Mouse (Mus musculus) ZHBTc4 (cell line): ENCODE data around the gene Tmem170b.

Experiments
- DNase-seq: peaks from one replicate; pipeline ENCODE4 v3.0.0-alpha.2; 2011; ENCODE audit warnings: low read depth, low spot score

The Tmem170b gene

GRCm38 (mm10) chr13:41614539-41614938 is 8.8 kb downstream of the Tmem170b start:
- DNase-seq, result no peak

GRCm38 (mm10) chr13:41614982-41615381 is 9.3 kb downstream of the Tmem170b start:
- no peak for DNase-seq

GRCm38 (mm10) chr13:41619470-41619869 is 13.8 kb downstream of the Tmem170b start:
- DNase-seq, result no peak

GRCm38 (mm10) chr13:41620132-41620531 is 14.4 kb downstream of the Tmem170b start:
- no peak for DNase-seq

- no peak for DNase-seq
Measured at GRCm38 (mm10) chr13:41624123-41624522, 18.4 kb downstream of the Tmem170b start.

GRCm38 (mm10) chr13:41625248-41625647 is 19.5 kb downstream of the Tmem170b start:
- no peak for DNase-seq

GRCm38 (mm10) chr13:41627277-41627916 is 21.7 kb downstream of the Tmem170b start:
- no peak for DNase-seq

GRCm38 (mm10) chr13:41634401-41634818 is 28.7 kb downstream of the Tmem170b start:
- DNase-seq, result peak; percentile 81

- DNase-seq, result no peak
Measured at GRCm38 (mm10) chr13:41638083-41638482, 32.4 kb downstream of the Tmem170b start.

- DNase-seq, result peak; percentile 63
Measured at GRCm38 (mm10) chr13:41642851-41643250, 37.1 kb downstream of the Tmem170b start.

- no peak for DNase-seq
Measured at GRCm38 (mm10) chr13:41643798-41644197, 38.1 kb downstream of the Tmem170b start.

- no peak for DNase-seq
Measured at GRCm38 (mm10) chr13:41644591-41645482, 39.1 kb downstream of the Tmem170b start.

- no peak for DNase-seq
Measured at GRCm38 (mm10) chr13:41645483-41645859, 39.8 kb downstream of the Tmem170b start.

- no peak for DNase-seq
Measured at GRCm38 (mm10) chr13:41647976-41648375, 42.3 kb downstream of the Tmem170b start.

- peak; percentile 37 for DNase-seq
Measured at GRCm38 (mm10) chr13:41650665-41651064, 45.0 kb downstream of the Tmem170b start.

- DNase-seq, result no peak
Measured at GRCm38 (mm10) chr13:41653791-41654190, 48.1 kb downstream of the Tmem170b start.

GRCm38 (mm10) chr13:41655576-41656090 is 49.9 kb downstream of the Tmem170b start:
- DNase-seq, result no peak

- DNase-seq, result no peak
Measured at GRCm38 (mm10) chr13:41660052-41660793, 54.5 kb downstream of the Tmem170b start.

- no peak for DNase-seq
Measured at GRCm38 (mm10) chr13:41661116-41661515, 55.4 kb downstream of the Tmem170b start.

GRCm38 (mm10) chr13:41662401-41663070 is 56.8 kb downstream of the Tmem170b start:
- DNase-seq, result peak; percentile 56

- DNase-seq, result no peak
Measured at GRCm38 (mm10) chr13:41663501-41664195, 57.9 kb downstream of the Tmem170b start.
